Mouse (Mus musculus): ENCODE measurements around the gene Lgals2.
A peak's percentile ranks its signal among the peaks of the same experiment; 100 is the strongest.
"Not testable (repeated sequence)": the region's sequence is repeated elsewhere in the genome, so short reads cannot be mapped to it uniquely, and the experiment has no call there.

The Lgals2 gene

DNA sequence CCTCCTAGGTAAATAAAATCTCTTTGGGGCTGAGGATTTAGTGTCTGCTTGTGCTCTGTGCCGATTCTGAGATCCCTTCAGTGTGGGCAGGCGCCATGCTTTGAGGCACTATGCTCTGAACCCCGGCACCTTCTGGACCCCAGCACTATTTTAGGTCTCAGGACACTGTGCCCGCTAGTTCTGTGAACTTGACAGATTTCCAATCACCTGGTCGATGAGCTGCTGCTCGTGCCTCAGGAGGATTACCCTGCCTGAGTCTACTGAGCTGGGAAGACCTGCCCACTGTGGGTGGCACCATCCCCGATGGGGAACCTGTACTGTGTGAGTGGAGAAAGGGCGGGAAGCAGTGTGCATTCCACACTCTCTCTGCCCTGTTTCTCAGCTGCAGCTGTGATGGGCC, 19.7 kb upstream of the Lgals2 start:
- DNase-seq (ENCODE audit: low read depth, low spot score) = no peak

DNA sequence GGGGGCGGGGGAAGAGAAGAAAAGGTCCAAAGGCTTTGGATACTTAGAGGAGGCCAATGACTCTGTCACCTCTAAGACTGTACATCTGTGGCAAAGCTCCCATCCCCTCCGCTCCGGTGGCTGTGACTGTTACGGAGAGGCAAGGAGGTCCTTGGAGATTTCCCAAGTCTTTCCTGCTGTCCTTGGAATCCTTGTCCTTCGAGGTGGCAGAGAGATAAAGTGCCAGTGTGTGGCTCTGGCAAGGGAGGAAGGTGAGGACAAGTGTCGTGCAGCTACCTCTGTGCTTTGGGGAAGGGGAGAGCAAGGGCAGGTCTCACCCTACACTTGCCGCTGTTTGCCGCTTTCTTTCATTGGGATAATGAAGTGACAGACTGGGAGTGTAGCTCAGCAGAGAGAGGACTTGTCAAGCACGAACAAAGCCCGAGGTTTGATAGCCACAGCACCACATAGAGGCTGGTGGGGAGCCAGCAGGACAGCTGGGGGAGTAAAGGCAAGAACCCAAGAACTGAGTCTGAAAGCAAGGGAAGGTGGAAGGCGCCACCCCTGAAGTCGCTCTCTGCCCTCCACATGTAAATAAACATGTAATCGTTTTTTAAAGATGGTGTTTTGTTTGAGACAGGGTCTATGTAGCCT, 18.6 kb upstream of the Lgals2 start:
- DNase-seq (ENCODE audit: low read depth, low spot score) = no peak

DNA sequence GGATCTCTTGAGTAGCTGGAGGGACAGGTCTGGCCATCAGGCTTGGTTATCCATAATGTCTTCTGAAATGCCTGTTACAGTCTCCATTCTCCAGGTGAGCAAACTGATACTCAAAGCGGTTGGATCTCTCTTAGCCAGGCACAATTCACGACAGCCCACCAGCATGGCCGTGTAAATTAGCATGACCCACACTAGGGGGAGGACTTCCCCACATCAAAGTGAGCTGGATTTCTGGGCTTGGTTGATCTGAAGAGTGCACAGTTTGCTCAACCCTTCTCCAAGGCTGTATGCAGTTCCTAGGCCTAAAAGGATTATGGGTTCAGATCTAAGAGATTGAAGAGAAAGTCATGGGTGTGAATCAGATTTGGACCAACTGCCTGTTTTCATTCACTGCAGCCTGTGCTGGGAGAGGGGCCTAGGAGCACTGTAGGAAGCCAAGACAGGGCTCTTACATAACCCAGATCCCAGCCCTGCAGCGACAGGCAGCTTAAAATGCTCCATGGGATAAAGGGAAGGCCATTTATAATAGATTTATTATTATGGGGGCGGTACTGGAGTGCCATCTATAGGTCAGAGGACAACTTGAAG, 16.8 kb upstream of the Lgals2 start:
- DNase-seq (ENCODE audit: low read depth, low spot score) = no peak

DNA sequence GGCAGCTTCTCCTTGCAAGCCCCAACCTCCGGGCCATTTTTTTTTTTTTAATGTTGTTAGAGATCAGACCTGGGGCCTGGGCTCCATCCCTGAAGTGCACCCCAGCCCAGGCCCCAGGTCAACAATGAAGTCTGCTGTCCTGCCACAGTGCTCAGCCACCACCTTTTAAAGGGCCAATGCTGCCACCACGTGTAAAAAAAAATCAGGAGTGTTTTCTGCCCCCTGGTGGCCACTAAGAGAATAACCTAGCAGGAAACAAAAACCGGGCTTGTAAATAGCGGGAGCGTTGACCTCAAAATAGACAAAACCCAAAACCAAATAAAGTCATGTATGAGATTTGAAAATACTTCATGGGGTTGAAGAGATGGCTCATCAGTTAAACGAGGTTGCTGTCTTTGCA, 14.4 kb upstream of the Lgals2 start:
- DNase-seq (ENCODE audit: low read depth, low spot score) = peak; percentile 70

DNA sequence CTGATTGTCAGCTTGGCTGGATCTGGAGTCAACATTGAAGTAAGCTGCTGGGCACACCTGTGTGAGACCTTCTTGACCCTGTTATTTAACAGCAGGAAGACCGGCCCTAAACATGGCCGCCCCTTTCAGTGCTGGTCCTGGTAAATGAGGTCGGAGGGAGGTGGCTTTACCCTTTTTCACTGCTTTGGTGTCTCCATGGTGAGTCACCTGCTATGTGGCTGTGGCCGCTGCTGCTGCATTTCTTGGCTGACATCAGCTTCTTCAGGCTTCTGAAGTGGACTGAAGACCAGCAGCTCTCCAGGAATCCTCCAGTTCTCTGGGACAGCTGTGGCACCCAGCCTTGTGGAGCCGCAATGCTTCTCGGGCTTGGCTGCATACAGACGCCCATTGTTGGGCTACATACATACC, 13.5 kb upstream of the Lgals2 start:
- DNase-seq (ENCODE audit: low read depth, low spot score) = no peak

DNA sequence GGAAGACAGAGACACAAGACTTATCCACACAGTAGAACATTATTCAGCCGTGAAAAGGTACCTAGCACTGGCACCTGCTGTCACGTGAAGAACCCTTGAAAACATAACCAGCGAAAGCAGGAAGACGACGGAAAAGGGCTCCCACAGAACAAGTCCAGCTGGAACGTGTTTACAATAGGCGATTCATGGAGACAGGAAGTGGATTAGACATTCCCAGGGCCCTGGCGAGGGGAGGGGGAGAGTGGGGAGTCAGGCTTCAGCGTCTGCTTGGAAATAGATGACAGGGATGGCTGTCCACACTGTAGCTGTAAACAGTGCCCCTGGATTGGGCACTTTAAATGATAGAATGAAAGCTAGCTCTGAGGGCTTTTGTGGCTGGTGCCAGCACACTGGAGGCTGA, 13.1 kb upstream of the Lgals2 start:
- no peak for DNase-seq (ENCODE audit: low read depth, low spot score)

DNA sequence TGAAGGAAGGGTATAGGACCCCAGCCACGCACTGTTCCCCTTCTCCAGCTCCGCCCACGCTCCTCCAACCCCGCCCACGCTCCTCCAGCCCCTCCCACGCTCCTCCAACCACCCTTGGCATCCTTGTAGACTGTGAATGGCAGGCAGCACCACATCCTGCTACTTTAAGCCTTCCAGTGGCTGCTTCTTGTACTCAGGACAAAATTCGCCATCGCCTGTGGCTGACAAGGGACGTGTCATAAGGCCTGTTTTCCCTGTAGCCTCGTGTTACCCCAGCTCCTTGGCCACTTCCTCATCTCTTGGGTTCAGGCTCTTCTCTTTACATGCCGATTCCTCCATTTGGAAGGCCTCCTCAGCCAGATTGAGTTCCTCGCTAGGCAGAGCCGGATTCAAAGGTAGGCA, 8.5 kb upstream of the Lgals2 start:
- DNase-seq (ENCODE audit: low read depth, low spot score) = no peak

DNA sequence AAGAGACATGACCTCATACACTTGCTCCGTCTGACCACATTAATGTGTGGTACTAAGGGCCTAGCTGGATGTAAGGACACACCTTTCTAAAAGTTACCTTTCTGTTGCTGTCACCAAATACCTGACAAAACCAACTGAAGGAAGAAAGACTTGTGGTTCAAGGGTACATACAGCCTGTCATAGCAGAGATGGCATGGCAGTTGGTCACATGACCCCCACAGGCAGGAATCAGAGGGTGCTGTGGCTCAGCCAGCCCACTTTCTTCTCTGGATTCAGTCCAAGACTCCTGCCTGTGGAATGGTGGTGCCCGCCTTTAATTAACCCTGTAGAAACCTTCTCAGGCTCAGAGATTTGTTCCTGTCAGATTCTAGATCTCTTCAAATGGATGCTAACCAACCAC, 7.8 kb upstream of the Lgals2 start:
- no peak for DNase-seq (ENCODE audit: low read depth, low spot score)

DNA sequence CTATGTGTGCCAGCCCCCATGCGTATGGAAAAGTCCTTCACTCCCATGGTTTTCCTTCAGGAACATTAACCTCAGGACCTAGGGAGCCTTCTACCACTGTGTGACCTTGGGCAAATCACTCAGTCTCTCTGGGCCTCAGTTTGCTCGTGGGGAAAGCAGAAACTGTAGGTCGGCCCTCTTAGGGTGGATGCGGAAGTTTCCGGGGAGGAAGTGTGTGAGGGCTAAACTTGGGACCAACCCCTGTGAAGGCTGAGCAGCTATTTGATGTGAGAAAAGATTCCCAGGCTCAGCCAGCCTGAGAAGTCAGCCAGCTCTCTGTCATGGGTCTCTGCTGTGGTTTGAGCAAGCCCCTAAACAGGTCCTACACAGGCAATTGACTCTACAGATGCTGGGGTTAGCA, 7.0 kb upstream of the Lgals2 start:
- DNase-seq (ENCODE audit: low read depth, low spot score) = no peak

DNA sequence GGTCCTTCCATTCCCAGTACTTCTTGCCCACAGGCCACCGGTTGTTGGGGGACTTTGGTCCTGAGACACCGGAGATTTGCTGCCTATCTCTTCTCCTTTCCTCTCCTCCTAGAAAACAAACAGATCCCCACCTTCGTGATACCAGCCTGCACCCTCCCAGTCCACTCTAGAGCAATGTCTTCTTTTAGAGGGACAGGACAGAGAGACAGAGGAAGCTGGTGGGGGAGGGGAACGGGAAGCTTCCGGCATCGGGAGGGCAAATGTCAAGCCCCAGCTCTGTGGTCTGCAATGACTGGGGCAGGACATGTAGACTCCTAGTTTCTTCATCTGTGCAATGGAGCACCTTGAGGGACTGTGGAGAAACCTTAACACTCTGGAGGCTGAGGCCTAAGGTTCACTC, 4.4 kb upstream of the Lgals2 start:
- DNase-seq (ENCODE audit: low read depth, low spot score) = no peak

DNA sequence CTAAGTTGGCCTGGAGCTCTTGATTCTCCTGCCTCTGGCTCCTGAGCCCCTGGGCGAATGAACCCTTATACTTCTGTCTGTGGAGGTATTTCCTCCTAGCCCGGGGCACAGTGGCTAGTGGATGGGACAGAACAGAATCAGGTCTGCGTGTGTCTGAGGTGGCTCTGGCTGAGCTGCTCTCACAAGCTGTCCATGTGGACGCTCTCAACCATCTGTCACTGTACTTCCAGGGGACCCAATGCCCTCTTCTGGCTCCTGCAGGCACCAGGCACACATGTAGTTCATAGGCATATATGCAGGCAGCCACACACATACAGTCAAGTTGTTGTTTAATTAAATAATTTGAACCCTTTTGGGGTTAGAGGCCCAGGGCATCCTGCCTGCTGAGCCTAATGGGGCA, 4.0 kb upstream of the Lgals2 start:
- no peak for DNase-seq (ENCODE audit: low read depth, low spot score)

DNA sequence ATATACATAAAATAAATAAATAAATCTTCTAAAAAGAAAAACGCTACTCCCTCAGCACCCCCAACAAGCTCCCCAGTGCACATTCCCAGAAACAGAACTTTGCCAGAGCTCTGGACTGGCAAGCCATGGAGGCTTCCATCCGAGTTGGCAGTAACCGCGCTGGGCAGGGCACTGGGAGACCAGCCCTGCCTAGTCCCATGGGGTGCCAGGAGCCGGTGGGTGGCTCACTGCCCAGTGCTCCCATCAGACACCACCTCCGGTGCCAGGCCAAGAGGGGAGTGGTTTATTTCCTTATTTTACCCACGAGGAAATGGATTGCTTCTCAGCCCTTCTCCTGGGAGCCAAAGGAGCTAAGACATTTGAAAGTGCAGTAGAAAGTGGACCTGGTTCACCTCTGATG, 1.7 kb upstream of the Lgals2 start:
- no peak for DNase-seq (ENCODE audit: low read depth, low spot score)

DNA sequence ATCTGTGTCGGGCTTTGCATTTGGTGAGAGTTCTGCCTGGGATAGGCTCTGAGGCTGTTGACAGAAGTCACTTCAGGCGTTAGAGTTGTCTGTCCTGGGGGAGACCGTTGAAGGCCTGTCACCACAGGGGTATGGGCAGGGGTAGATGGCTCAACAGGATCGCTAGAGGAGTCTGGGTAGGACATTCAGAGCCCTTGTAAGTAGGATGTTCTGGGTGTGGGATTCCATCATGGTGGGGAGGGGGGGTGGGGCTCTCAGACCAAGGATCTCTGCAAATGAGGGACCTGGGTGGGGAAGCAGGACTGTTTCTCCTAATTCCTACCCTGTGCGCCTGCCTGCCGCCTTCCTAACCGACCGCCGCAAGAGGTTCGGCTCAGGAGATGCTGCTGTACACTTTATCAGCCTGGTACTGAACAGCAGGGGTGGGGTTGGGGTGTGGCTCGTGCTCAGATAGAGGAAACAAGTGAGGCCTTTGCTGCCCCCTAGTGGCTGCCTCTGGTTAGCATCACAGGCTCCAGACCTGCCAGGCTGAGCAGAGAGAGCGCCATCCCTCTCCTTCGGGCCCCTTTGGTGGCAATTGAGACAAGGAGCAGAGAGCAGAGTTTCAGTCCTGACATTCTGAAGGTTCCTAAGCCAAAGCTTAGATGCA, 3.7 kb downstream of the Lgals2 start:
- DNase-seq (ENCODE audit: low read depth, low spot score) = peak; percentile 87

DNA sequence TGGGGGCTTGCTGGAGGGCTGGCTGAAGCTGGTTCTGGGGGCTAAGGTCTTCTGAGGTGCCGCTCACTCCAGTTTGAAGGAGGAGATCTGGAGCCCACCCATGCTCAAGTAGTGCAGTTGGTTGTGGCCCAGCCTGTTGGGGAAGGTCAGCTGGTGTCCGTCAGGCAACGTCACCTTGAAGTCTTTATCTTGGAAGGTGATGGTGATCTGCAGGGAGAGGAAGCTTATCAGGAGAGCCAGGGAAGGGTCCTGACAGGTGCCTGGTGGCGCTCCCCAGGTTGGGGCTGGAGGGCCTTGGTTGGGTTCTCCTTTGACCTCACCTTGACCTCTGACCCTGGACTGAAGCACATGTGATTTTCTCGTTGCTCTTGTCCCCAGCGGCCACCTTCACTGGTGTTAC, 4.4 kb downstream of the Lgals2 start:
- no peak for DNase-seq (ENCODE audit: low read depth, low spot score)

DNA sequence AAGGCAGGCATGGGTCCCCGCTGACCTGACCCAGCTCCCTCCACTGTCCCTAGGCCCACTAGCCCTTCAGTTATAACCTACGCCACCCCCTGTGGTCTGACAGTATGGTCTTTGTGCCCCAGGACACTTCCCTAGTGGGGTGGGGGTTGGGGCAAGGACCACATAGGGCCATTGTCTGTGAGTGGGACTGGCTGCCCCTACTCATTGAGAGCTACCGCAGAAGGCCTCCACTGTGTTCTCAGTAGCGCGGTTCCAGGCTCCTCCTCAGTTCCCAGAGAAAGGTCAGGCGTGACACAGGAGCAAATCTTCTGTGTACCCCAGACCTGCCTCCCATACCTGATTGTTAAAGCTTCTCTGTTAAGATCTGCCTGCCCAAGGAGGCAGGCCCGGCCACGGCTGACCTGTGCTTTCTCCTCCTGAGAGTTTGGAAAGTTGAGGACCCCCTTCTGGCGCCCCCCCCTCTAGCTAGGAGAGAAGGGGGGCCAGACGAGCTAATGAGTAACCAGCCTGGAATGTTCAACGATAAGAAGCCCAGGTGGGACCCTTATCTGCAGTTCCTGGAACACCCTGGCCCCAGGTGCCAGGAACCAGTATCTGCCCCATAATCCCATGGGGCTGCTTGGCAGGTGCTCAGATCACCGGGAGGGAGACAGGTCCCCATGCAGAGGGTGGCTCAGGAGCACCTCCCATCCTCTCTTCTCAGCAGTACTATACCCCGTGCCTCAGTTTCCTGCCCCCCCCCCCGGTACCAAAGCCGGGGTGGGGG, 5.1 kb downstream of the Lgals2 start:
- no peak for DNase-seq (ENCODE audit: low read depth, low spot score)

DNA sequence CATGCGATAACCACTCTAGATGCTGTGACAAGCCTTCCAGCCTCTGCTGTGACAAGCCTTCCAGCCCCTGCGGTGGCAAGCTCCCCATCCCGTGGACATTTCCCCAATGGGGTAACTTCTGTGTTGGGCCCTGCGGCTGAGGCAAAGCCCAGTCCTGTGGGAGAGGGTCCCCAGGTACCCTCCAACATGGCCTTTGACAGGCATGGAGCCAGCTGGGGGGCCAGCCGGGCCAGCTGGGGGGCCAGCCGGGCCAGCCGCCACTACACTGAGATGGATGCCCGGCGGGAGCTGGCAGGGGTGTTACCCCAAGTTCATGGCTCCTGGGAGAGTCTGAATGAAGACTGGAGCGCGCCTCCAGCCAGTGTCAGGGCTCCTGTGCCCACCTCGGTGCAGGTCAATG, 5.8 kb downstream of the Lgals2 start:
- no peak for DNase-seq (ENCODE audit: low read depth, low spot score)

DNA sequence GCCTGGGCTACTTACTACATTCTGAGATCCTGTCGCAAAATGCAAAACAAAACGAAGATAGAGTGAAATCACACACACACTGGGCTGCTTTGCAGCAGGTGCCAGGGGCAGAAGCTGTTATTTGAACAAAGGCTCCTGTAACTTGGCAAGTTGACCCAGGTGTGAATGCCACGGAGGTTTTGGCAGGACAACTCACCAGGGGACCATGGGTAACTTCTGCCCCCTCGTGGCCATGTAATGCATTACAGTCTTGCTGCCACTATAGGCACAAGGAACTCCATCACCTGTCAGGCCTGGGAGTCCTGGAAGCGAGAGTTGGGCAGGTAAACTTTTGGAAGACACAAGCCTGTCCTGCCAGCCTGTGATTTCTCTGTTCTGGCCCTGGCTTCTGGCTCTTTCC, 6.9 kb downstream of the Lgals2 start:
- DNase-seq (ENCODE audit: low read depth, low spot score) = peak; percentile 78

DNA sequence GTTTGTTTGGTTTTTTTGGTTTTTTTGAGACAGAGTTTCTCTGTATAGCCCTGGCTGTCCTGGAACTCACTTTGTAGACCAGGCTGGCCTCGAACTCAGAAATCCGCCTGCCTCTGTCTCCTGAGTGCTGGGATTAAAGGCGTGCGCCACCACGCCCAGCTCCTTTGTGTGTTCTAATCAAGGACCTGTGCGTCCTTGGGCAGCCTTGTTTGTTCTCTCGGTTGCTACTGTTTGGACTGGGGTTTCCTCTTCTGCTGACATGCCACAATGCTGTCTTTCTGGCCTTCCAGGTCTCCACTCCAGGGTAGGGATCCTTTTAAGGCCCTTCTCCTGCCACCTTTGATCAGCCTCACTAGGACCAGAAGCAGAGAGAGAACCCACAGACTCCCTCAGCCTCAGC, 8.5 kb downstream of the Lgals2 start:
- not testable (repeated sequence) for DNase-seq (ENCODE audit: low read depth, low spot score)

DNA sequence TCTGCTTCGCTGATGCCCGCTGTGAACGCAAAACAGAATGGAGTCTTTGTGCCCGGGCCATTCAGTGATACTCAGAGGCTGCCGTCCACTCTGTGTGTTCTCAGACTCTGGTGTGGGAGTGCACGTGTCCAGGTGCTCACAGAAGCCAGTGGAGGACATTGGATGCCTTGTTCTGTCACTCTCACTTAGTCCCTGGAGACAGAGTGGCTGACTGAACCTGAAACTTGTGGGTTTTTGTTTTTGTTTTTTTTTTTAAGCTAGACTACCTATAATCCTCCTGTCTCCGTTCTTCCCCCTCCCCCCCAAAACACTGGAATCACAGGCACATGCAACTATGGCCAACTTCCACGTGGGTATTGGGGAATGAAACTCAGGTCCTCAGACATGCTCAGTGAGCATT, 9.0 kb downstream of the Lgals2 start:
- no peak for DNase-seq (ENCODE audit: low read depth, low spot score)

DNA sequence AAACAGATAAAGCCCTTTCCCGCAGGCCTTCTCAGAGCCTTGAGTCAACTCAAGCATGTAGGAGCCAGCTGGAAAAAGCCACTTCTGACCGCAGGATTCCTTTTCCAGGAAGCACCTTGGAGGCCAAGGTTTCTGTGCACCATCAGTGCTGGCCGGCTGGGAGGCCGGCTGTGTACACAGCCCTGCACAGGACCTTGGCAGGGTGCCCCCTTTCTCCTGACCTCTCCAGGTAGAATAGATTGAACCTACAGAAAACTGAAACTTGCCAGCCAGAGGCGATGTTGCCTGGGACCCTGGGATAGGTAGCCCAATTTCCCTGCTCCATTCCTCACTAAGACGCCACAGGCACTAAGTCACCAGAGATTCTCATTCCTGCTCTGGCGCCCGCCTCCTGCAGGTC, 9.5 kb downstream of the Lgals2 start:
- no peak for DNase-seq (ENCODE audit: low read depth, low spot score)

DNA sequence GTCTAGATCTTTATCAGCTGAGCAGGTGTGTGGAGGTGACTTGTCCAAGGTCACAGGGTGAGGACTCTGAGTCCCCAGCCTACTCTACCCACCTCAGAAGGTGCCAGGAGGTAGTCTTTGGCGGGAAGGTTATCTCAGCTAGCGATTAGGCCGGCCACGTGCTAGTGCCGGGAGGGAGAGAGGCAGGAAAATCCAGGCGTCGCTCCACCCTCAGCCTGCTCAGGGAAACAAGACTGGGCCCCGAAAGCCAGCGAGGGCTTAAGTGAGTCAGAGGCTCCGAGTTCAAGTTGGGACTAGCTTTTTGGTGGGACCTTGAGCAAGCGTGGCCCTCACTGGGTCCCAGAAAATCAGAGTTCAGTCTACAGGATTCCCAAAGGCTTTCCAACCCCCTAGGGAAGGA, 10.0 kb downstream of the Lgals2 start:
- no peak for DNase-seq (ENCODE audit: low read depth, low spot score)

DNA sequence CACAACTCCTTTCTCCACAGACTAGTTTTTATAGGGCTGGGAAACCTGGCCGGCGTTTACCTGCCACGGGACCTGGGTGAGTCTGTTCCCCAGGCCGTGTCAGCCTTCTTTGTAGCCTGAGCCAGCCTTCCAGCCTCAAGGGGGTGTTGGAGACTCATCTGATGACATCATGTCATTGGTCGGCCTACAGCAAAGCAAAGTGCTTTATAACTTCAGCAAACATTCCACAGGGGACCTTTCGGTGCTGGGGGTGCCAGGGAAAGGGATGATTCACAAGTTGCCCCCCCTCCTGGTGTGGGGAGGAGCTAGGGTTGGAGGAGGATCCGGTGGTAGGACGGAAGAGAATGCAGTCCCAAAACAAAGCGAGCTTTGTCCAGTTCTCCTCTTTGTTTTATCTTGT, 10.5 kb downstream of the Lgals2 start:
- DNase-seq (ENCODE audit: low read depth, low spot score) = no peak

Measured in CD4-positive helper T cell, adult 2 months (primary cell).